Mouse (Mus musculus) left cerebral cortex, adult 18-20 months (tissue): ENCODE results near the gene 2610318N02Rik. TPM values are rescaled to one million over a fixed set of nuclear protein-coding genes. Genes with fewer than 3 reads are reported as not detected.
A peak's percentile ranks its signal among the peaks of the same experiment; 100 is the strongest.

Experiments used
- DNase-seq, 2 experiments: peaks; one replicate each; pipeline ENCODE4 v3.0.0; 2021 to 2022; ENCODE audit warnings: low spot score in 2 of 2, mixed read lengths in 1 of 2
- total RNA-seq, 2 experiments: library from RNA; stranded (reverse); gene quantifications; 2 replicates each; pipeline ENCODE4 v1.2.3; 2021

Gene 2610318N02Rik
- total RNA-seq, 2 experiments from 2014 or later = 2.4 to 3.9 TPM

DNA sequence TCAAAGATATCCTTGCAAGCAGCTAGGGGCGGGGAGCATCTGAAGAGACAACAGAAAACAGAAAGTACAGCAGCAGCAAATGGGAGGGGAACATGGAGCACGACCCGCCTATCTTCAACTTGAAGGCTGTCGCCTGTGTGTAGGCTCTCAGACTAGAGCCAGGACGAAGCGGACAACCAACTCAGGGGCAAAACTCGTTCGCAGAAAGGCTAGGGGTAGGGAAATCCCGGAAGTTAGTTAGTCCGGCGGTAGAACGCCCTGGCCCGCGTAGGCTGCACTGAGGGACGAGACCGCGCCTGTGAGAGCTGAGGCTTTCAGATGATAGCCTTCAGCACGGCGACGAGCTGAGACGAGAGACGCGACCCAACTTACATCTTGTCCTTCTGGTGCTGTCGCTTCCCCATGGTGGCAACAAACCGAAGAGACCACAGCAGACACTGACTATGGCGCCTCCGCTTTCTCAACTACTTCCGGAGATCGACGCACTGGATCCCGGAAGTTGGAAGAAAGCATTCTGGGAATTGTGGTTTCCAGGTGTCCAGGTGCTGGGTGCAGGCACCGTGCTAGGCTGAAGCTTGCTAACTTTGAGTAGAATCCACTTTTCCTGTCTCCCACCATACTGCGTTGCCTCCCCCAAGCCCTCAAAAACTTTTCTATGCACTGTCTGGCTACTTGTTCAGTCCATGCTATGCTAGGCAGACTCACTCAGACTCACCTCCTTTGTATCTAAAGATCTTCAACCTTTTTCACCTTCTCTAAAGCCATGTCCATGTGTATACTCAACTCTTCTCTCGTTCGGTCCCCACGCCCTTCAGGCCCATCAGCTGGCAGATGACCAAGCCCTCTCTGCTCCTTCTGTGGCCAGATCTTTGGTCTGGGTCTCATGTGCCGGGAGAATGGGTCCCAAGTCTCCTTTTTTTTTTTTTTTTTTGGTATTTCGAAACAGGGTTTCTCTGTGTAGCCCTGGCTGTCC is 13.9 kb downstream of the 2610318N02Rik start, which contains the start of gene Ppil2:
Gene Ppil2, minus strand, starts transcription at position 487 of the 973 bp plus-strand sequence.
- DNase-seq = peak; percentile 68 to 78

DNA sequence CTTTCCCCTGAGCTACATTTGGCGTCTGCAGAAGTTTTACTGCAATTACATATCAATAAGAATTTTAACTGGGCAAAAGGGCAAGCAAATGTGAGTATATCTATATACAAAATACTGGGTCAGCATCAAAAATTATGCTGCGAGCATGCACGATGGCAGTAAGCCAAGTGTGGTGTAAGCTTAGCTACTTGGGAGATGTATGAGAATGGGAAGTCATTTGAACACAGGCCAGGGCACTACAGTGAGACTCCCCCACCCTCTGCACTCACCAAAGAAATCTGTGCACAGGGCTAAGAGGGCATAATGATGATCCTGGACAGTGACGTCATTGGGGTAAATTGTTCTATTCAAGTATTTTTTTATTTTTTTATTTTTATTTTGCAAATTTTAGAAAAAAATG is 20.4 kb downstream of the 2610318N02Rik start:
- DNase-seq = no peak

DNA sequence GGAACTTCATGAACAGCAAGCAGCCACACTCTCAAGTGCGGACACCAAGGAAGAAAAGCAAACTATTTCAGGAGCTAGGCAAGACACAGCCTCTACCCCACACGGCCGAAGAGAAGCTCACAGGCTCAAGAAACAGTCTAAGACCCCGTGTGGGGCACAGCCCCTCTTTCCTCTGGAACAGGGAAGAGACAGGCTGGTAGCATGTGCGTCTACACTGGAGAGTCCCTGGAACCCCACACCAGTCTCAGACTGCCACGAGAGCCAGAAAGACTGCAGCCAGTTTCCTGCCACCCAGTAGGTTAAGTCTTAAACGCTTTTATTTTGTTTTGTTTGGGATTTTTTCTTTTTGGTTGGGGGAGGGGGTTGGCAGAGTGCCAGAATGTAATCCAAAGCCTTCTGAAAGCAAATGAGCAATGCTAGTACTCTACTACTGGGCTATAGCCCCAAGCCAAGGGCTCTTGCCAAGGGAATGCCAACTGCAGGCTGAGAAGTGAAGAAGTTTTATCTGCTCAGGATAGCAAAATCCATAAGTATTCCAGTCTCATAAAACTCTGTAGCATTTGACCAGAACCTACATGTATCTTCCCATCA is 22.2 kb downstream of the 2610318N02Rik start:
- DNase-seq = no peak

DNA sequence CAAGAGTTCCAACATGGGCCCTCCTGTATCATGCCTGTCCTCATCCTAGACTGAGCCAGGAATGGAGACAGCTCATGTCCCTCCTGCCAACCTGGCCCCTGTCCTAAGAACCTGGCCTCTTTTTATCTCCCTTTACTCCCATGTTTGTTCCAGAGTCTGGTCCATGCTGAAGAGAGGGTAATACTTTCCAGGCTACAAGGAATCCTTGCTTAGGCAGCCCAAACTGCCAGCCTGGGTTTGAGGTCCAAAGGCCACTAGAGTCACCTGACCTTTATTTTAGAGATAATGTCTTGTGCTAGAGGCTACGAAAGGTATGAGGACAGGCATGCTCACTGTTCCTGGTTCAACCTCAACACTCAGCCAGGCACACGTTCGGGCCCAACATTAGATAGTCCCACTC is 28.0 kb downstream of the 2610318N02Rik start:
- DNase-seq = no peak

DNA sequence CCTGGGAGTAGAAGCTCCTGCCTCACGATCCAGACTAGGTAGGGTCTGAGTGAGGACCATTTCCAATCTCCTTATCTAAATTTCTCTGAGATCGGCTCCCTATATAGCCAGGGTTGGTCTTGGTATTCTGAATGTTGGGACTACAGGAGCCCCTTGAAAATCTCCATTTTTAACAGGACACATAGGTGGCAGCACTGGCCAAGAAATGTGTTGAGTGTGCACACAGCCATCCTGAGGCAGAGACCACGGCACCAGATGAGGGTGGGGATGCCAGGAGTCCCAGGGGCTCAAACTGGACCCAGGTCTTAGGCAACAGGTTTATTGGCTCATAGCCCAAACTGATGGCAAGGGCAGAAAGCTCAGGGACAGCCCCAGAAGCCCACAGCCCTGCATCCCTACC is 36.6 kb downstream of the 2610318N02Rik start:
- DNase-seq = no peak

DNA sequence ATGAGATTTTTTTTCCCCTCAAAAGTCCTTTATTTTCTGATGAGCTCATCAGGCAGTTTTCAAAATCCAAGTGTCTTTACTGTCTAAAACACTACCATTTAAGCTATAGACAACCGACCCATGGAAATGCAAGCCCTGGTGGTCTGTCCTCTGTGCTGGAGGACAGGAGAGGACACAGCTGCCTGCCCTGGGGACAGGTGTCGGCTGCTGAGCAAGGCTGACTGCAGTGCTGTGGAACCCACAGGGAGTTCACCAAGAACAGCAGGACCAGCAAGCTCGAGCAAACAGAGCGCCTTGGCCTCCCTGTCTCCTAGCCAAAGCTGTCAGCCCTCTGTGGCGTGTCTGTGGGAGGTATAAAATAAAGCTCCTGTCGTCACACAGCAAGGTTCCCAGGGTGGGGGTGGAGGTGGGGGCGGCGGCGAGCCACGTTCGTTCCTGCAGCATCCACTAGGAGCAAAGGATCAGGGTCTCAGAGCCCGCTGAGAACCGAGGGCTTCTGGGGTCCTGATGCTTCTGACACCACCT is 38.2 kb downstream of the 2610318N02Rik start:
- DNase-seq = peak in 1 of 2 experiments; percentile 58

DNA sequence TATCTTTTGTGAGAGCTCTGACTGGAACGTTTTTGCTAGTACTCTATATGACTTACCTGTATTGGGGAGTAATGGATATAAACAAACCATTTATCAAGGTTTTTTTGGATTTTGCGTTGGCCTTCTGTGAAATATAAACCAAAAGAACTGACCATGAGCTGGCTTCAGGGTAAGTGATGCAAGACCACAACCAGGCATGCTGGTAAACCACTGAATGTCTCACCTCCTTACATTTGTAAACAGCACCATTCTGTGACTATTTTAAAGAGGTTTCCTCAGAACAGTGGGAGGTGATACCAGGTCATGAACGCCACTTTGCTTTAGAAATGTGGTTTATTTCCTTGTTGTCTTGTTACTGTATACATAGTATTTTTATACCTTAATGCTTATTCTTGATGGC is 38.7 kb downstream of the 2610318N02Rik start:
- no peak for DNase-seq

DNA sequence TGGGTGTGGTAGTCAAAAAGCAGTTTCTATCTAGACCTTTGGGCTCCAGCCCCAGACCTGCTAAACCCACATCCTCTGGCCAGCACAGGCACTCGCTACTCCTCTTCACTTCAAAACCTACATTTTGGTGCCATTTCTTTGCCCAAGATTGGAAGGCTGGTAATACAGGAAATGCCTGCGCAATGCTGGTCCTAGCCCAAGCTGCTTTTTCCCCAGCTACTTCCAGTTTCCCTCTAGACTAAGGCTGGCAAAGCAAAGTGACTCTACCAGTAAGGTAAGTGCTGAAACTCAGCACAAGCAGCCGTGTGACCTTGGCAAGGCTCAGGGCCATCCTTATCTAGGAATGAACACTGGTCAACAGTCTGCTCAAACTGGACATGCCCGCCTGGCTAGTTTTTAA is 39.3 kb downstream of the 2610318N02Rik start:
- no peak for DNase-seq

DNA sequence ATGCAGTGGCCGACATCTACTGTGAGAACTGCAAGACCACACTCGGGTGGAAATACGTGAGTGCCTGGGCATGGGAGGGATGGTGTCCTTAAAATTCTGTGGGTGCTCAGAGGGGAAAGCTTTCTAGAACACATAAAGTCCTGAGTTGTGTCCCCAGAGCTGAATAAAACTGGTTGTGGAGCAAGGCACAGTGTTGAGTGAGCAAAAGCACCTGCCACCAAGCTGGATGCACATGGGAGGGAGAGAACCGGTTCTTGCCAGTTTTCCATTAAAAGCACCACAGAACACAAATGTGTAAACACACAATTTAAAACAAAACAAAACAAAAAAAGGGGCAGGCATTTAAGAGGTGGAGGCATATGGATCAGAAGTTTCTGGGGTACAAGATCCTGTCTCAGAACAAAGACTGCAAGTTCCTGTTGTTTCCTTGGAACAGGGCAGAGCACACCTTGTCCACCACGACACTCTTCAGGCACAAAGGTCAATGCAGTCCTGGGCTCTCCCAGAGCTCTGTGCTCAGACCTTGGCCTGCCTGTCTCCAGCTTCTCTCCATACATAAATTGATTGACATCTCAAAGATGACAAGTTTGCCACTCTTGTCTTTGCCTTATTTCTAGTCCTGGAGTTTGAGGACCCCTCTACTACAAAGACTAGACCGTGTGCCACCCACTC is 42.7 kb downstream of the 2610318N02Rik start:
- no peak for DNase-seq

DNA sequence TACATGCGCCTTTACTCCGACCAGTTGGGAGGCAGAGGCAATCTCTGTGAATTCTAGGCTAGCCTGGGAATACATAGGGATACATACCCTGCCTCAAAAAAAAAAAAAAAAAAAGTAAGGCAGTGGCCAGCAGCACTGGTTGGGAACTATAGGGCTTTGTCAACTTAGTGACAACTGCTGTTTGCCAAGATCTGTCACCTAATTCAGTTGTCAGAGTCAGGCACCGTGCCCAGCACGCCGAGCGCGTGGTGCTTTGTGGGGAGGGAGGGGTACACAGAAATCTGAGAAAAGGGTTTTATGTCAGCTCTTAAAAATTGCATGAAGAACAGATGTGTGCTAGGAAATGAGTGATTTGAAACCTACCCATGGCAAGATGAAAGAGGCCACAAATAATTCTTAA is 46.9 kb downstream of the 2610318N02Rik start:
- no peak for DNase-seq

DNA sequence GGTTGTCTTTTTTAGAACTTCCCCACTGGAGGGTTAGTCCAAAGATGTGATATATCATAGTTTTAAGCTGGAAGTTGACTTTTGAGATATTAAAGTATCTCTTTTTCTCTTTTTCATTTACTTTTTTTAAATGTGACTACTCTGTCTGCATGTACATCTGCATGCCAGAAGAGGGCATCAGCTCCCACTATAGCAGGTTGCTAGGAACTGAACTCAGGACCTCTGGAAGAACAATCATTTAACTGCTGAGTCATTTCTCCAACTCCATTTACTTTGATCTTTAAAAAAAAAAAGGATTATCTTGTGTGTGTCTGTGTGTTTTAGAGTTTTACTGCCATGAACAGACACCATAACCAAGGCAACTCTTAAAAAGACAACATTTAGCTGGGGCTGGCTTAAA is 48.1 kb downstream of the 2610318N02Rik start:
- no peak for DNase-seq

DNA sequence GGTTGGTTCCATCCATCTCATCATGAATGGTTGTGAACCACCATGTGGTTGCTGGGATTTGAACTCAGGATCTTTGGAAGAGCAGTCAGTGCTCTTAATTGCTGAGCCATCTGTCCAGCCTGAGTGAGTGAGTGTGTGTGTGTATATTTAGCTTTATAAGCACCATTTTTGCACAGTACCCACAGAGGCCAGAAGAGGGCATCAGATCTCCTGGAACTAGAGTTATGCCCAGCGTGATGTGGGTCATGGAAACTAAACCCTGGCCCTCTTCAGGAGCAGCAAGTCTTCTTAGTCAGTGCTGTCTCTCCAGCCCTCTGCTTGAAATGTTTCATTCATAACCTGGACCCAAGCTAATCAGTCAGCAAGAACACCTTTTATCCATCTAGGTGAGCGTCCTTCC is 48.7 kb downstream of the 2610318N02Rik start:
- no peak for DNase-seq

DNA sequence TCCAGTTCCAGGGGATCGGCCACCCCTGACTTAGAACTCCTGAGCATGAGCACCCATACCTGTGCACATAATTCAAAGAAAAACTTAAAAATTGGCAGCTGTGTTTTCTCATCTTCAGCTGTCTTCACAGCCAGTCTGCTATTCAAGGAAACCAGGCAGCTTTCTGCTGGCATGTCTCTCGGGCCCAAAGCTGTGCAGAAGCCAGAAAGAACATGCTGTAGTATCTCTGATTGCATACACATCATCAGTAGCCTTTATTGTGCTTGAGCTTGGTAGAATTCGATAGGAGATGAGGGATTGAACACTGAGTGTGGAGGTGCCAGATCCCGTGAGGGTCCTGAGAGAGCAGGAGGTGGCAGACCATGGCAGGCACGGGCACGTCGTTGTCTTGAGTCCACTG is 52.0 kb downstream of the 2610318N02Rik start:
- DNase-seq = no peak

DNA sequence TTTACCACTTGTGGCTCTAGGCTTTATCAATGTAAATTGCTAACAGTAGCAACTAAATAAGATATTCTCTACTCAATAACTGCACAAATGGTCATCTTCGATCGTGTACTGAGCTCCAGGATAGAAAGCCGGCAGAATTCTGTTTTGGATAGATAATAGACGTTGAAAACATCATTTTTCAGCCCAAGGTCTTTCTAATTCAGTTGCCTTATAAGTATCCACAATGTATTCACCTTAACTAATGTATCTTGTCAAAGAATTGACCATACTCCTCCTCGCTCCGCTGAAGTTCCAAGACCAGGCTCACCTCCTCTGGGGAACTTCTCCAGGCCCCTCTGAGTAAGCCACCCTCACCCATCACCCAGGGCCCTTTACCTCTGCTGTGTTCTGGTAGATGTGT is 54.3 kb downstream of the 2610318N02Rik start:
- no peak for DNase-seq

DNA sequence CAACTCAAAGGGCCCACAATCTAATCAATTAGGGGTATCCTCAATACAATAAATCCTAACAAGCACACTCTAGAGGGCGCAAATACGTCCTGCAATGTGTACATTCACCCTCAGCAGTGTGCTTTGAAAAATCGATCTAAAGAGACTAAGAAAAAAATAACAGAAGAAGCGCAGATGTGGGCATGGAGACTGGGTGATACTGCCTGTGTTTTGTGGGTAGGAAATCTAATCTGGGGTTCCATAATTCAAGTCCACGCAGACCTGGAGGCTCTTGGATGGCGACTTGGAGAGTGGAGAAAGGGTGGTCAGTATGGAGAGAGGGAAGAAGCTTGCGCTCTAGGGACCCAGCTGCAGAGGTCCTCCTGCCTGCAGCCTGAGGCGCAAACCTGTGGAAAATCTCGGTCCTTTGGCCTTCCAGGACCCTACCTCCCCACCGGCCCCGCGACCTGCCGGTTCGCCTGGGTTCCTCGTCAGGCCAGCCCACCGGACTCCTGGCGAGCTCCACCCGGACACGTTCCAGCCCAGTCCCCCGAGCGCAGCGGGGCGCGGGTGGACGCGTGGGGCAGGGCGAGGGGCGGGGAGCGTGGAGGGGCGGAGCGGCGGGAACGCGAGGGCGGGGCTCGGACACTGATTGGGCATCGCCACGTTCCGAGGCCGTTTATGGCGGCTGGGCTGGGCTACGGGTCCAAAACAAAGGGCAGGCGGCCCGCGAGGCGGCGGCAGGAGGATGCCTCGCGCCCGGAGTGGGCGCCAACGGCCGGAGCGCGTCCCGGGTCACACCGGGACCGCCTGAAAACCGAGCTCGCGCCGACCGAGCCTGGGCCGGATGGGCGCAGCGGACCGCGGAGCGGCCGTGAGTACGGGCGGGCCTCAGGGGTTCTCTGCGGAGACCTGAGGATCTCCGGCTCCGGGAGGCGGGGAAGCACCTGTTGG is 55.2 kb downstream of the 2610318N02Rik start, which contains the start of gene Ypel1:
Gene Ypel1, plus strand, starts transcription at position 186 of the 933 bp plus-strand sequence.
- DNase-seq = peak; percentile 86 to 91

DNA sequence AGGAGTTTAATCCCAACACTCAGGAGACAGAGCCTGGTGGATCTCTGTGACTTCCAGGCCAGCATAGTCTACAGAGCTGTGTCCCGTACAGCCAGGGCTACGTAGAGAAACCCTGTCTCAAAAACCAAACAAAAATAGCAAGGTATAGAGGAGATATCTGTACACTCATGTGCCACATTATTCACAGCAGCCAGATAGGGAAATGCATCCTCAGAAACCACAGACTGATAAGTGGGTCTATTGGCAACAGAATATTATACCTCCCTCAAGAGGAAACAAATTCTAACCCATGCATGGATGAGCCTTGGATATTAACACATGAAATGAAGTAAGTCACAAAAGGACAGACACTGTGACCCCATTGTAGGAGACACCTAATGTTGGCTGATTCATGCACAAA is 57.4 kb downstream of the 2610318N02Rik start:
- no peak for DNase-seq
